Mouse (Mus musculus) myocyte (in vitro differentiated cells): ENCODE measurements around the gene Plekhm3.

Experiments
- CEBPB ChIP-seq: IDR thresholded peaks from 2 replicates; pipeline ENCODE4 v1.6.1; 2011; ENCODE audit warnings: mild to moderate bottlenecking, moderate library complexity; ENCODE audit not compliant: poor library complexity, insufficient read depth, severe bottlenecking
- E2F4 ChIP-seq: IDR thresholded peaks from one replicate; pipeline ENCODE4 v1.6.1; 2011; ENCODE audit warnings: mild to moderate bottlenecking, control low read depth, moderate library complexity; ENCODE audit not compliant: insufficient read depth
- MAX ChIP-seq: IDR thresholded peaks from one replicate; pipeline ENCODE4 v1.6.1; 2011; ENCODE audit warnings: low read depth, mild to moderate bottlenecking, control low read depth
- POLR2A ChIP-seq: IDR thresholded peaks from one replicate; pipeline ENCODE4 v1.6.1; 2011; ENCODE audit warnings: low read depth, mild to moderate bottlenecking, control low read depth, moderate library complexity; ENCODE audit not compliant: insufficient read length
- POLR2AphosphoS2 ChIP-seq: IDR thresholded peaks from one replicate; pipeline ENCODE4 v1.6.1; 2011; ENCODE audit warnings: low read depth, control low read depth; ENCODE audit not compliant: insufficient read length
- TCF12 ChIP-seq: IDR thresholded peaks from one replicate; pipeline ENCODE4 v1.6.1; 2011; ENCODE audit warnings: mild to moderate bottlenecking, control low read depth; ENCODE audit not compliant: poor library complexity, insufficient read depth, severe bottlenecking
- TCF3 ChIP-seq: IDR thresholded peaks from one replicate; pipeline ENCODE4 v1.6.1; 2011; ENCODE audit warnings: low read depth, control low read depth; ENCODE audit not compliant: insufficient read length
- USF1 ChIP-seq: IDR thresholded peaks from one replicate; pipeline ENCODE4 v1.6.1; 2011; ENCODE audit warnings: low read depth, mild to moderate bottlenecking, control low read depth, moderate library complexity

DNA sequence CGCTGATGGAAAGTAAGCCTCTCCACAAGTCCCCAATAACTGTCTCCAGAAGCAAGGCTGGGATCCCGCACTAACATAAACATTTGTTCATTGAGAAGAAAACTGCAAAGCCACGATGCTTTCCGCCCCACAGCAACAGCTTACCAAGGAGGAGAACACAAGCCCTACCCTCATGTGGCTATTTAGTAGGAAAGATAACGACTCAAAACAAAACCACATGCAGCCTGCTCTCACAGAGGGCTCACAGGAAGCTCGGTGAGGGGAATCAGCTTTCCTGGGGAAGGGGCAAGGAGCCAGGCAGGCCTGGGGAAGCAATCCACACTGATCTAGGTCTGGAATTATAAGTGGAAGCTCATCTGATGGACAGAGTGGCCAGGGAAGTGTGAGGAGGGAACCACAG is 72.6 kb downstream of the Plekhm3 start:
- TF ChIP-seq POLR2AphosphoS2 (no peak), POLR2A (no peak), CEBPB (no peak), USF1 (no peak), TCF3 (no peak), MAX (no peak), TCF12 (no peak), E2F4 (no peak)
